15 mouse cellular contexts compared by ENCODE assay signal in genomic region chr9:46600803-46601202, GRCm38 (mm10).
DNase-seq lines count a peak whose midpoint lies in the region; ATAC-seq and TF ChIP-seq lines count a peak whose summit lies in the region.
"Had no signal": no experiment of that assay in that cellular context is flagged by ENCODE, and none has a peak within 500 bp of the region (broad histone marks: within the 10 kb centered on the region; RNA-seq: fewer than 3 reads in every experiment).

No protein-coding gene starts in this region.

- H3K4me2 ChIP-seq in heart, embryonic 16.5 days (ENCODE audit: low read depth, low read length) = peak overlapping the region; percentile 20
- no peak overlapping the region for H3K4me2 ChIP-seq in midbrain, embryonic 13.5 days (replicated peaks)
- no peak overlapping the region for H3K4me2 ChIP-seq in midbrain, embryonic 11.5 days
- H3K4me2 ChIP-seq: liver, embryonic 11.5 days; lung, embryonic 15.5 days had no signal

- no peaks in the 10 kb centered on the region for H3K9me3 ChIP-seq in heart, embryonic 16.5 days (replicated peaks; ENCODE audit: control insufficient read depth, low read length)
- H3K9me3 ChIP-seq in midbrain, embryonic 13.5 days = no peaks in the 10 kb centered on the region
- no peaks in the 10 kb centered on the region for H3K9me3 ChIP-seq in midbrain, embryonic 11.5 days (ENCODE audit: control insufficient read depth, low read length)
- H3K9me3 ChIP-seq: lung, embryonic 15.5 days had no signal

- H3K36me3 ChIP-seq in heart, embryonic 16.5 days (ENCODE audit: control insufficient read depth, insufficient read depth) = no peaks in the 10 kb centered on the region
- no peaks in the 10 kb centered on the region for H3K36me3 ChIP-seq in midbrain, embryonic 13.5 days
- no peaks in the 10 kb centered on the region for H3K36me3 ChIP-seq in midbrain, embryonic 11.5 days (ENCODE audit: control insufficient read depth, insufficient read depth, low read length)
- H3K36me3 ChIP-seq in small intestine, adult 2 months (ENCODE audit: control insufficient read depth, insufficient read depth, low read length) = no peaks in the 10 kb centered on the region
- H3K36me3 ChIP-seq: lung, embryonic 15.5 days had no signal

- H3K27ac ChIP-seq in heart, embryonic 16.5 days (ENCODE audit: low read length) = peak overlapping the region; percentile 51
- peak overlapping the region; percentile 45; the same call in 1 of the 2 replicates for H3K27ac ChIP-seq in midbrain, embryonic 13.5 days
- no peak overlapping the region for H3K27ac ChIP-seq in midbrain, embryonic 11.5 days (ENCODE audit: low read depth, low read length)
- H3K27ac ChIP-seq in small intestine, adult 2 months (ENCODE audit: insufficient read depth, low read depth, low read length) = 0 out of 2 replicates have a peak overlapping the region, but pooled peaks have one; percentile 0
- H3K27ac ChIP-seq: lung, embryonic 15.5 days; stomach, postnatal 0 days had no signal

- no peak for TF ChIP-seq CTCF in small intestine, adult 2 months (IDR thresholded peaks at IDR 0.05; ENCODE audit: extremely low read depth, insufficient read length, insufficient replicate concordance, low read depth, low read length)

- peaks cover 8% of the 10 kb centered on the region for H3K4me1 ChIP-seq in heart, embryonic 16.5 days (ENCODE audit: control insufficient read depth, insufficient read depth, low read length)
- peaks cover 30% of the 10 kb centered on the region for H3K4me1 ChIP-seq in midbrain, embryonic 13.5 days (replicated peaks)
- no peaks in the 10 kb centered on the region; the same call in 1 of the 2 replicates for H3K4me1 ChIP-seq in midbrain, embryonic 11.5 days (ENCODE audit: control insufficient read depth, insufficient read depth, low read length)
- H3K4me1 ChIP-seq in small intestine, adult 2 months (ENCODE audit: control insufficient read depth, insufficient read depth, insufficient read length, low read length) = peaks cover 10% of the 10 kb centered on the region; the same call in 1 of the 2 replicates

- no peak for TF ChIP-seq POLR2A in small intestine, adult 2 months (IDR thresholded peaks at IDR 0.05; ENCODE audit: low read depth, low read length)

- ATAC-seq in heart, embryonic 16.5 days (replicated peaks; ENCODE audit: extremely low read depth, insufficient read depth, low FRiP score) = peak; percentile 58
- no peak for ATAC-seq in midbrain, embryonic 13.5 days
- ATAC-seq in midbrain, embryonic 11.5 days (ENCODE audit: low FRiP score) = no peak

- peak; percentile 10 for DNase-seq in cerebellum, adult 9-10 months
- no peak for DNase-seq in cerebellum, postnatal 14 days
- DNase-seq in heart, adult 9 months (ENCODE audit: low spot score in 2 of 2) = no peak
- DNase-seq in midbrain, embryonic 11.5 days (ENCODE audit: low spot score, missing footprints) = no peak
- DNase-seq in natural killer cell, adult 2 months (ENCODE audit: low spot score in 2 of 2) = no peak
- DNase-seq: kidney, adult 11 months; kidney, postnatal 10 days; thymus, postnatal 14 days had no signal

- no peak overlapping the region for H3K9ac ChIP-seq in heart, embryonic 16.5 days (ENCODE audit: low read length)
- no peak overlapping the region for H3K9ac ChIP-seq in midbrain, embryonic 13.5 days (replicated peaks)
- no peak overlapping the region for H3K9ac ChIP-seq in midbrain, embryonic 11.5 days (ENCODE audit: low read length)
- H3K9ac ChIP-seq: lung, embryonic 15.5 days had no signal

- no peak overlapping the region for H3K4me3 ChIP-seq in heart, embryonic 16.5 days (ENCODE audit: low read length)
- no peak overlapping the region for H3K4me3 ChIP-seq in midbrain, embryonic 13.5 days (replicated peaks)
- no peak overlapping the region for H3K4me3 ChIP-seq in midbrain, embryonic 11.5 days (ENCODE audit: low read depth, low read length)
- H3K4me3 ChIP-seq in small intestine, adult 2 months (ENCODE audit: low read depth, low read length) = no peak overlapping the region
- H3K4me3 ChIP-seq: erythroblast, embryonic 14.5 days; lung, embryonic 15.5 days had no signal

- WGBS in heart, embryonic 16.5 days = 50% methylated on average over 9 of the region's 9 CpGs
- 92% methylated on average over 9 of the region's 9 CpGs for WGBS in midbrain, embryonic 13.5 days
- 91% methylated on average over 9 of the region's 9 CpGs for WGBS in midbrain, embryonic 11.5 days
- WGBS in small intestine, adult 2 months = 29% methylated on average over 9 of the region's 9 CpGs

- peaks cover 3% of the 10 kb centered on the region; the same call in 1 of the 2 replicates for H3K27me3 ChIP-seq in heart, embryonic 16.5 days (ENCODE audit: control insufficient read depth, insufficient read depth, low read length)
- H3K27me3 ChIP-seq in midbrain, embryonic 13.5 days = no peaks in the 10 kb centered on the region
- no peaks in the 10 kb centered on the region for H3K27me3 ChIP-seq in midbrain, embryonic 11.5 days (ENCODE audit: control insufficient read depth, insufficient read depth, low read length)
- H3K27me3 ChIP-seq in small intestine, adult 2 months (ENCODE audit: control insufficient read depth, insufficient read depth, low read length) = no peaks in the 10 kb centered on the region
- H3K27me3 ChIP-seq: lung, embryonic 15.5 days had no signal
